In the genomic region with DNA sequence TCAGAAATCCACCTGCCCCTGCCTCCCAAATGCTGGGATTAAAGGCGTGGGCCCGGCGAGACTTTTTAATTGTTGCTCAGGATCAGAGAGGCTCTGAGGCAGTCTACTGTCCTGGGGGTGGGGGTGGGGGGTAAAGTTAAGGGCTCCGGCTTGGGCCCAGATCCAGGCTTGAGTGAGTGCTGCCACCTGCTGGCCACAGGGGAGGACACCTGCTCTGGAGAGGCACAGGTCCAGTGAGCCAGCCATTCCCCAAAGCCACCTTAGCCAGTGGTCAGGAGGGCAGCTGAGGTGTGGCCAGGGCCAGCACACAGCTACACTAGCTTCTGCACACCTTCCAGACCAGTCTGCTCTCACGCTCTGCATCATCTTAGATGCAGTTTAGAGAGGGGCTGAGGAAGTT, we compare ENCODE assay signal across 8 mouse cellular contexts. TPM values are rescaled to one million over a fixed set of nuclear protein-coding genes. Genes with fewer than 3 reads are reported as not detected.
DNase-seq lines count a peak whose midpoint lies in the region; ATAC-seq and TF ChIP-seq lines count a peak whose summit lies in the region.

No protein-coding gene starts in this region.

- H3K9ac ChIP-seq in lung, embryonic 14.5 days: no peak overlapping the region
- no peak overlapping the region for H3K9ac ChIP-seq in neural tube, embryonic 15.5 days (replicated peaks)

- no peak overlapping the region for H3K4me2 ChIP-seq in lung, embryonic 14.5 days
- no peak overlapping the region for H3K4me2 ChIP-seq in neural tube, embryonic 15.5 days

- H3K27me3 ChIP-seq in lung, embryonic 14.5 days (ENCODE audit: insufficient read depth, low read length): peaks cover 26% of the 10 kb centered on the region
- peaks cover 30% of the 10 kb centered on the region for H3K27me3 ChIP-seq in neural tube, embryonic 15.5 days (replicated peaks)
- H3K27me3 ChIP-seq in thymus, adult 2 months (ENCODE audit: control insufficient read depth, insufficient read depth, low read length): peaks cover 3% of the 10 kb centered on the region; the same call in 1 of the 2 replicates

- 9% methylated on average over 5 of the region's 5 CpGs for WGBS in lung, embryonic 14.5 days
- WGBS in neural tube, embryonic 15.5 days: 5% methylated on average over 5 of the region's 5 CpGs
- 23% methylated on average over 5 of the region's 5 CpGs for WGBS in thymus, adult 2 months

- peak; percentile 74 for ATAC-seq in granulocyte monocyte progenitor cell, adult 5-6 weeks (replicated peaks; ENCODE audit: poor library complexity, severe bottlenecking)
- peak; percentile 18; the same call in 1 of the 2 replicates for ATAC-seq in lung, embryonic 14.5 days (ENCODE audit: insufficient read depth)
- 0 out of 2 replicates have a peak, but pooled peaks have one; percentile 16 for ATAC-seq in neural tube, embryonic 15.5 days (ENCODE audit: low FRiP score)

- H3K4me3 ChIP-seq in lung, embryonic 14.5 days (ENCODE audit: low read depth, low read length): no peak overlapping the region
- H3K4me3 ChIP-seq in neural tube, embryonic 15.5 days (replicated peaks): no peak overlapping the region
- no peak overlapping the region for H3K4me3 ChIP-seq in thymus, adult 2 months (ENCODE audit: control insufficient read depth, insufficient read depth, low read length)

- H3K4me1 ChIP-seq in lung, embryonic 14.5 days (ENCODE audit: insufficient read depth): peaks cover 6% of the 10 kb centered on the region
- H3K4me1 ChIP-seq in neural tube, embryonic 15.5 days: peaks cover 27% of the 10 kb centered on the region
- H3K4me1 ChIP-seq in thymus, adult 2 months (replicated peaks; ENCODE audit: control insufficient read depth, insufficient read depth, low read length): peaks cover 7% of the 10 kb centered on the region

- H3K9me3 ChIP-seq in lung, embryonic 14.5 days (ENCODE audit: low read depth, low read length): no peaks in the 10 kb centered on the region
- H3K9me3 ChIP-seq in neural tube, embryonic 15.5 days (replicated peaks): no peaks in the 10 kb centered on the region

- DNase-seq in ovary, postnatal 10 days (ENCODE audit: low spot score): peak; percentile 49
- no peak for DNase-seq in ovary, adult 18-20 months (ENCODE audit: low spot score)
- DNase-seq in cerebellum, postnatal 4 days (ENCODE audit: low spot score in 2 of 2): peak; percentile 63 to 85
- DNase-seq in kidney, adult 9 months: peak; percentile 71
- DNase-seq in lung, embryonic 14.5 days: peak; percentile 87
- DNase-seq in thymus, adult 2 months: peak; percentile 69

- H3K36me3 ChIP-seq in lung, embryonic 14.5 days (ENCODE audit: insufficient read depth): peaks cover 44% of the 10 kb centered on the region
- H3K36me3 ChIP-seq in neural tube, embryonic 15.5 days: peaks cover 38% of the 10 kb centered on the region
- peaks cover 8% of the 10 kb centered on the region; the same call in 1 of the 2 replicates for H3K36me3 ChIP-seq in thymus, adult 2 months (ENCODE audit: control insufficient read depth, insufficient read depth, low read length)

- TF ChIP-seq POLR2A in thymus, adult 2 months (IDR thresholded peaks at IDR 0.05; ENCODE audit: control insufficient read depth, extremely low read depth, insufficient read depth, low read length, poor library complexity): no peak

- TF ChIP-seq CTCF in lung, embryonic 14.5 days (IDR thresholded peaks at IDR 0.05; ENCODE audit: low read depth): peak; percentile 93
- TF ChIP-seq CTCF in thymus, adult 2 months (IDR thresholded peaks at IDR 0.05; ENCODE audit: borderline replicate concordance, control insufficient read depth, extremely low read depth, insufficient read depth, low read length, poor library complexity): peak; percentile 88

- H3K27ac ChIP-seq in lung, embryonic 14.5 days (ENCODE audit: low read depth): no peak overlapping the region
- H3K27ac ChIP-seq in neural tube, embryonic 15.5 days (replicated peaks): no peak overlapping the region
- H3K27ac ChIP-seq in thymus, adult 2 months (ENCODE audit: control insufficient read depth, insufficient read depth, low read length): no peak overlapping the region

RNA-seq across cellular contexts. Expression of gene Nmt1, which starts 35.0 kb away (rescaled TPM):
- total RNA-seq in granulocyte monocyte progenitor cell, adult 5-6 weeks (2014; fragmentation: Nextera tagmentation): 39.2 and 44.9 TPM in 2 replicates
- 54.1 and 58.9 TPM in 2 replicates for total RNA-seq in granulocyte monocyte progenitor cell, adult 5-6 weeks (2017)
- 64.4 and 72.4 TPM in 2 replicates for polyA plus RNA-seq in lung, embryonic 14.5 days (2014; fragmentation: Nextera tagmentation; extraction: Ambion mirVana)
- polyA plus RNA-seq in neural tube, embryonic 15.5 days (2015; fragmentation: Nextera tagmentation; extraction: Ambion mirVana): 33.8 and 39.3 TPM in 2 replicates
- polyA plus RNA-seq in thymus, adult 2 months (2012; rRNA removed): 52.5 and 60.8 TPM in 2 replicates

RNA-seq across cellular contexts. Expression of gene Dcakd, which starts 35.2 kb away (rescaled TPM):
- 30.5 and 40.9 TPM in 2 replicates for total RNA-seq in granulocyte monocyte progenitor cell, adult 5-6 weeks (2014; fragmentation: Nextera tagmentation)
- total RNA-seq in granulocyte monocyte progenitor cell, adult 5-6 weeks (2017): 14.3 and 17.0 TPM in 2 replicates
- polyA plus RNA-seq in lung, embryonic 14.5 days (2014; fragmentation: Nextera tagmentation; extraction: Ambion mirVana): 218 and 225 TPM in 2 replicates
- 149 and 153 TPM in 2 replicates for polyA plus RNA-seq in neural tube, embryonic 15.5 days (2015; fragmentation: Nextera tagmentation; extraction: Ambion mirVana)
- 77.5 and 88.2 TPM in 2 replicates for polyA plus RNA-seq in thymus, adult 2 months (2012; rRNA removed)

RNA-seq across cellular contexts. Expression of gene C1ql1, which starts 46.5 kb away (rescaled TPM):
- total RNA-seq in granulocyte monocyte progenitor cell, adult 5-6 weeks (2014; fragmentation: Nextera tagmentation): not detected in 2 replicates
- total RNA-seq in granulocyte monocyte progenitor cell, adult 5-6 weeks (2017): not detected in 2 replicates
- polyA plus RNA-seq in lung, embryonic 14.5 days (2014; fragmentation: Nextera tagmentation; extraction: Ambion mirVana): 2.7 and 3.1 TPM in 2 replicates
- polyA plus RNA-seq in neural tube, embryonic 15.5 days (2015; fragmentation: Nextera tagmentation; extraction: Ambion mirVana): 4.4 TPM in 2 replicates
- 0.08 and 0.20 TPM in 2 replicates for polyA plus RNA-seq in thymus, adult 2 months (2012; rRNA removed)

Comparison
In these comparisons a context has a peak if more than half of its experiments do, and no peak if none do; other contexts are left out.
1. ATAC-seq: peak in every context shown above with its lines; median percentile 74 in granulocyte monocyte progenitor cell, adult 5-6 weeks; 18 in lung, embryonic 14.5 days; 16 in neural tube, embryonic 15.5 days.